Mouse (Mus musculus): ENCODE measurements around the gene Zbtb17. TPM values are rescaled to one million over a fixed set of nuclear protein-coding genes. Genes with fewer than 3 reads are reported as not detected.

The Zbtb17 gene
- total and polyA plus RNA-seq, 2 experiments from 2014 or later: 30.1 to 34.4 TPM

GRCm38 (mm10) chr4:141440877-141441276 is 3.6 kb upstream of the Zbtb17 start:
- H3K27ac ChIP-seq (ENCODE audit: low read depth, low read length): no peak overlapping the region
- no peak overlapping the region for H3K9ac ChIP-seq (replicated peaks; ENCODE audit: low read length, poor library complexity, severe bottlenecking)
- no peak overlapping the region for H3K4me3 ChIP-seq (ENCODE audit: low read depth, low read length)
- no peaks in the 10 kb centered on the region for H3K27me3 ChIP-seq (ENCODE audit: insufficient read depth, low read length)
- no peaks in the 10 kb centered on the region for H3K9me3 ChIP-seq (ENCODE audit: low read length)
- no peak for ATAC-seq (ENCODE audit: low FRiP score)
- H3K4me2 ChIP-seq (ENCODE audit: low read depth, low read length, poor library complexity, severe bottlenecking): no peak overlapping the region
- H3K36me3 ChIP-seq (ENCODE audit: insufficient read depth, low read length): no peaks in the 10 kb centered on the region
- H3K4me1 ChIP-seq (ENCODE audit: insufficient read depth, low read length): 0 out of 2 replicates have a peak, but pooled peaks cover 7% of the 10 kb centered on the region
- no peak for DNase-seq (ENCODE audit: low spot score)
- no peak for TF ChIP-seq CTCF (IDR thresholded peaks at IDR 0.05)

GRCm38 (mm10) chr4:141443641-141444429 is 619 bp upstream of the Zbtb17 start:
- 0 out of 2 replicates have a peak, but pooled peaks cover 7% of the 10 kb centered on the region for H3K4me1 ChIP-seq (ENCODE audit: insufficient read depth, low read length)
- no peak for TF ChIP-seq CTCF (IDR thresholded peaks at IDR 0.05)

GRCm38 (mm10) chr4:141445328-141445720 is 870 bp downstream of the Zbtb17 start:
- peak overlapping the region; percentile 83; the same call in 1 of the 2 replicates for H3K27ac ChIP-seq (ENCODE audit: low read depth, low read length)
- H3K36me3 ChIP-seq (ENCODE audit: insufficient read depth, low read length): peaks cover 26% of the 10 kb centered on the region
- no peaks in the 10 kb centered on the region for H3K27me3 ChIP-seq (ENCODE audit: insufficient read depth, low read length)
- WGBS: 11% methylated on average over 14 of the region's 14 CpGs
- no peak for TF ChIP-seq CTCF (IDR thresholded peaks at IDR 0.05)
- H3K9ac ChIP-seq (replicated peaks; ENCODE audit: low read length, poor library complexity, severe bottlenecking): peak overlapping the region; percentile 92
- peak overlapping the region; percentile 88 for H3K4me2 ChIP-seq (ENCODE audit: low read depth, low read length, poor library complexity, severe bottlenecking)
- 0 out of 2 replicates have a peak, but pooled peaks cover 7% of the 10 kb centered on the region for H3K4me1 ChIP-seq (ENCODE audit: insufficient read depth, low read length)
- H3K9me3 ChIP-seq (ENCODE audit: low read length): no peaks in the 10 kb centered on the region
- peak overlapping the region; percentile 99 for H3K4me3 ChIP-seq (ENCODE audit: low read depth, low read length)
- ATAC-seq (ENCODE audit: low FRiP score): no peak
- no peak for DNase-seq (ENCODE audit: low spot score)

More at GRCm38 (mm10) chr4:141443641-141444429, 619 bp upstream of the Zbtb17 start:
- H3K36me3 ChIP-seq (ENCODE audit: insufficient read depth, low read length): peaks cover 17% of the 10 kb centered on the region
- peak overlapping the region; percentile 88 for H3K4me2 ChIP-seq (ENCODE audit: low read depth, low read length, poor library complexity, severe bottlenecking)
- H3K4me3 ChIP-seq (ENCODE audit: low read depth, low read length): peak overlapping the region; percentile 99
- peak overlapping the region; percentile 92; the same call in 1 of the 2 replicates for H3K9ac ChIP-seq (replicated peaks; ENCODE audit: low read length, poor library complexity, severe bottlenecking)
- no peaks in the 10 kb centered on the region for H3K27me3 ChIP-seq (ENCODE audit: insufficient read depth, low read length)
- no peak overlapping the region for H3K27ac ChIP-seq (ENCODE audit: low read depth, low read length)
- H3K9me3 ChIP-seq (ENCODE audit: low read length): no peaks in the 10 kb centered on the region
- DNase-seq (ENCODE audit: low spot score) (no peak), ATAC-seq (ENCODE audit: low FRiP score) (no peak)
- WGBS: 51% methylated on average over 11 of the region's 11 CpGs

GRCm38 (mm10) chr4:141446211-141446610 is 1.8 kb downstream of the Zbtb17 start:
- peaks cover 26% of the 10 kb centered on the region for H3K36me3 ChIP-seq (ENCODE audit: insufficient read depth, low read length)
- H3K27ac ChIP-seq (ENCODE audit: low read depth, low read length): no peak overlapping the region
- DNase-seq (ENCODE audit: low spot score): no peak
- TF ChIP-seq CTCF (IDR thresholded peaks at IDR 0.05): no peak
- 0 out of 2 replicates have a peak, but pooled peaks cover 7% of the 10 kb centered on the region for H3K4me1 ChIP-seq (ENCODE audit: insufficient read depth, low read length)
- H3K4me2 ChIP-seq (ENCODE audit: low read depth, low read length, poor library complexity, severe bottlenecking): no peak overlapping the region
- ATAC-seq (ENCODE audit: low FRiP score): no peak
- no peak overlapping the region for H3K4me3 ChIP-seq (ENCODE audit: low read depth, low read length)
- WGBS: 79% methylated on average over 7 of the region's 7 CpGs
- no peaks in the 10 kb centered on the region for H3K9me3 ChIP-seq (ENCODE audit: low read length)
- H3K9ac ChIP-seq (replicated peaks; ENCODE audit: low read length, poor library complexity, severe bottlenecking): no peak overlapping the region
- no peaks in the 10 kb centered on the region for H3K27me3 ChIP-seq (ENCODE audit: insufficient read depth, low read length)

- Histone ChIP-seq H3K4me2 (ENCODE audit: low read depth, low read length, poor library complexity, severe bottlenecking) (no peak overlapping the region), H3K9me3 (ENCODE audit: low read length) (no peaks in the 10 kb centered on the region), H3K4me1 (ENCODE audit: insufficient read depth, low read length) (no peaks in the 10 kb centered on the region), H3K9ac (replicated peaks; ENCODE audit: low read length, poor library complexity, severe bottlenecking) (no peak overlapping the region), H3K27ac (ENCODE audit: low read depth, low read length) (no peak overlapping the region), H3K4me3 (ENCODE audit: low read depth, low read length) (no peak overlapping the region), H3K36me3 (ENCODE audit: insufficient read depth, low read length) (peaks cover 39% of the 10 kb centered on the region), H3K27me3 (ENCODE audit: insufficient read depth, low read length) (no peaks in the 10 kb centered on the region)
- WGBS: 91% methylated on average over 2 of the region's 2 CpGs
- no peak for TF ChIP-seq CTCF (IDR thresholded peaks at IDR 0.05)
- ATAC-seq (ENCODE audit: low FRiP score): no peak
- DNase-seq (ENCODE audit: low spot score): no peak
These were observed 6.8 kb downstream of the Zbtb17 start for GRCm38 (mm10) chr4:141451251-141451650.

- Histone ChIP-seq H3K4me2 (ENCODE audit: low read depth, low read length, poor library complexity, severe bottlenecking) (no peak overlapping the region), H3K27ac (ENCODE audit: low read depth, low read length) (no peak overlapping the region), H3K36me3 (ENCODE audit: insufficient read depth, low read length) (peaks cover 36% of the 10 kb centered on the region), H3K4me3 (ENCODE audit: low read depth, low read length) (no peak overlapping the region), H3K9ac (replicated peaks; ENCODE audit: low read length, poor library complexity, severe bottlenecking) (no peak overlapping the region), H3K4me1 (ENCODE audit: insufficient read depth, low read length) (no peaks in the 10 kb centered on the region), H3K27me3 (ENCODE audit: insufficient read depth, low read length) (no peaks in the 10 kb centered on the region), H3K9me3 (ENCODE audit: low read length) (no peaks in the 10 kb centered on the region)
- DNase-seq (ENCODE audit: low spot score) (no peak), ATAC-seq (ENCODE audit: low FRiP score) (no peak)
- TF ChIP-seq CTCF (IDR thresholded peaks at IDR 0.05): no peak
- 95% methylated on average over 9 of the region's 9 CpGs for WGBS
These were observed 7.5 kb downstream of the Zbtb17 start for GRCm38 (mm10) chr4:141451916-141452450.
